Mouse (Mus musculus) lung, postnatal 14 days (tissue): Measurements from ENCODE around the gene 2900026A02Rik.
A peak's percentile ranks its signal among the peaks of the same experiment; 100 is the strongest.

Source experiments
- DNase-seq: peaks from one replicate; pipeline ENCODE4 v3.0.0; 2021

Gene 2900026A02Rik

DNA sequence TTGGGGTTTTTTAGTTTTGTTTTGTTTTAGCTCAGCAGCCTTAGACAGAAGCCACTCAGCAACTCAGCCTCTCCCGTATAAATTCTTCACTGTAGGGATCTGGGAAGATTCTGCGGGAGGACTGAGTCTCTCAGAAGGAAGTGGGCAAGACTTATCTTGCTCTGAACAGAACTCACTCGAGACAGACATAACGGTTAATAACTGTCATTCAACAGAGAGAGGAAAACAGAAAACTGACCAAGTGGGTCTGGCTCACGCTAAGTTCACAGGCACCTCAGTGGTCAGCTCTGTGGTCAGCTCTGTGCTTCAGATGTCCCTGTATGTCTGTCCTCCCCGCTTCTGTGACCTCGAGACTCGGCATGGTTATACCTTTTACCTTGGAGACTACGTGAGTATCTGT, 101.7 kb downstream of the 2900026A02Rik start:
- DNase-seq = no peak

- DNase-seq = no peak
Observed at GRCm38 (mm10) chr5:113118695-113119094, 102.3 kb downstream of the 2900026A02Rik start.

DNA sequence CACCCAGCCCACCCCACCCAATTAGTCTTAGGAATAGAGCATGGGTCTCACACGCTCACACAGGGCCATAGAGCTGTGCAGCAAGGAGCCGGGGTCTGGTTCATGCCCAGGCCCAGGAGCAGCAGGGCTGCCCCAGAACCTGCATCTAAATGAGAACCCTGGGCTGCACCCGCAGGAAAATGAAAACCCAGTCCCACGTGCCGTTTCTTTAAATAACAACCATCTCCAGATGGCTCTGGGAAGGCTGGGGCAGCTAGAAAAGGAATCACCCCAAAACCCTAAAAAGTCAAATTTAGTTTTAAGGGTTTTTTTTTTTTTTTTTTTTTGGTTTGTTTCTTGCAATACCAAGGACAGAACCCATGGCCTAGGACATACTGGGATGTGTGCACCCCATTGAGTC, 103.7 kb downstream of the 2900026A02Rik start:
- DNase-seq = no peak

- no peak for DNase-seq
Observed at GRCm38 (mm10) chr5:113115896-113116295, 105.1 kb downstream of the 2900026A02Rik start.

- DNase-seq = no peak
Observed at GRCm38 (mm10) chr5:113114264-113115225, 106.5 kb downstream of the 2900026A02Rik start.

- no peak for DNase-seq
Observed at GRCm38 (mm10) chr5:113113120-113113519, 107.9 kb downstream of the 2900026A02Rik start.

GRCm38 (mm10) chr5:113111336-113111735, 109.7 kb downstream of the 2900026A02Rik start:
- DNase-seq = no peak

GRCm38 (mm10) chr5:113110929-113111328, 110.1 kb downstream of the 2900026A02Rik start:
- DNase-seq = no peak

DNA sequence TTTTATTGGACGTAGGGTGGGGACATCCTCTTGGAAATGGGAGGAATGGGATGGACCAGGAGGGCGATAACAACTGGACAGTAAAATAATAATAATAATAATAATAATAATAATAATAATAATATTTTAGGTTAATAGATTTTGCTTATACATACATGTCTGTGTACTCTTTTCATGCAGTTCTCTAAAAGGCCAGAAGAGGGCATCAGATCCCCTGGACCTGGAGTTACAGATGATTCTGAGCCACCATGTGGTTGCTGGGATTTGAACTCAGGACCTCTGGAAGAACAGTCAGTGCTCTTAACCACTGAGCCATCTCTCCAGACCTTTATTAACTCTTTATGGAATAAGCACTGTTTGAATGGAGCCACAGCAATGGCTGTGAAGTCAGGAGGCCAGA, 111.4 kb downstream of the 2900026A02Rik start:
- peak; percentile 43 for DNase-seq

- DNase-seq = no peak
Observed at GRCm38 (mm10) chr5:113108165-113108764, 112.8 kb downstream of the 2900026A02Rik start.

- peak; percentile 55 for DNase-seq
Observed at GRCm38 (mm10) chr5:113107709-113108108, 113.3 kb downstream of the 2900026A02Rik start.

DNA sequence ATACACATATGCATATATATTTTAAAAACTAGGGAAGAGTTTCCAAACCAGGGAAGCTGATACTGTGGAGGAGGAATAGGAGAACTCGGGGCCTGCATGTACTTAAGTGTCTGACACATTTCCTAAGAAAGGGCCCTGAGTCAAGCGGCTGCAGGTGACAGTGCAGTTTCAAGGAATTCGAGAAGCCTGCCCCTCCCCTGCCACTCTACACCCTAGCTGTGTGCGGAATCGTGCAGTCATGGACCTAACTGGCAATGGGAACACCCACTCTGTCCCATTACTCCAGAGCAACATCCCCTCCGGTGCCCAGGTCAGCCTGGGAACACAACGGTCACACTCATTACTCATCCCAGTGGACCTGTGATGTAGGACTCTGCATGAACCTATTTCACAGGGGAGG, 114.4 kb downstream of the 2900026A02Rik start:
- DNase-seq = no peak

- no peak for DNase-seq
Observed at GRCm38 (mm10) chr5:113105481-113105880, 115.6 kb downstream of the 2900026A02Rik start.

DNA sequence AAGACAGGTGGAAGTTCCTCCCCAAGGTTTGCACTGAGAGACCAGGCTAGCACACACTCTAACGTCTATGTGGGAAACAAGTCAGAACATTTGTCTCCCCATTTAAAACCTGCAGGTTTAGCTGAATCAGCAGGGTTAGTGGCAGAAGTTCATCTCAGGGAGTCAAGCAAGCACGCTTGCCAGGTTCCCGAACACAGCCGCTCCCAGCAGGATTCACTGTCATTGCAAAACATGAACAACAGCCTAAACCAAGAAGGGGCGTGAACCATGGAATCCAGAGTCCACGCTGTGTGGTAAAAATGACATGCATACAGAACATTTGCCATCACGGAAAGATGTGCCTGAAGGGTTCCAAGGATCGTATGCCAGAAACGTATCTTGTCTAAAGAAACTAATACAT, 116.0 kb downstream of the 2900026A02Rik start:
- DNase-seq = no peak

DNA sequence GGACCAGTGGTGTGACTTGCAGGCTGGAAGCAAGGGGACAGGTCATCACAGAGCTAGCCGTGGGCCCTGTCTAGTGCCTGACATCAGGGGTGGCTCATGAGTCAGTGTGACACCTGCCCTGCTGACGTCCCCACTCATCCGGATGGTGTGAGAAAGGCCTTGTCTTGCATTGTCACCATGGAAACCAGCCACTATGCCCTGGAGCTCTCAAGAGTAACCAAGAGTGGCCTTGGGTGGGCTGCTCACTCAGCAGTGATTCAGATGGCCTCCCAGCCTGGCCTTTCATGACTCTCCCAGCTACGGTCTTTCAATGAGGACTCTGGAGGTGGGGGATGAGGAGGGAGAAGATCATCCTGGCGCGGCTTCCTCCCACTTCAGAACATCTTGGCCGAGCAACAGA, 118.6 kb downstream of the 2900026A02Rik start:
- DNase-seq = no peak

- no peak for DNase-seq
Observed at GRCm38 (mm10) chr5:113101457-113101856, 119.6 kb downstream of the 2900026A02Rik start.

DNA sequence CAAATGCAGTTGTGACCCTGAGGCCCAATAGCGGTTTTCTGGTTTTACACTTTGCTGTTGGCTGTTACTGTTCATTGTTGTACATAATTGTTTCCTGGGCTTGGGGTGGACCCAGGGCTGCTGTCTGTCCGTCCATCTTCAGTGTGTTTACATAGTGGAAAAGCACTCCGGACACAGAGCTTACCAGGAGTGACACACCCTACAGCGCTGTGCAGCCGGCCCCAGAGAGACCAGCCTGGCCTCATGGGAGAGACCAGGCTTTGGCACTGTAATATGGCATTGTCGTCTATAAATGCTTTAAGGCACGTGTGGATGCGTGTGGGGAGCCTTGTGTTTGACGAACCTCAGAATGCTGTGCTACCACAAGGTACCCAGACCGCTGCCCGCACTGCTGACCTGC, 120.6 kb downstream of the 2900026A02Rik start:
- peak; percentile 43 for DNase-seq

DNA sequence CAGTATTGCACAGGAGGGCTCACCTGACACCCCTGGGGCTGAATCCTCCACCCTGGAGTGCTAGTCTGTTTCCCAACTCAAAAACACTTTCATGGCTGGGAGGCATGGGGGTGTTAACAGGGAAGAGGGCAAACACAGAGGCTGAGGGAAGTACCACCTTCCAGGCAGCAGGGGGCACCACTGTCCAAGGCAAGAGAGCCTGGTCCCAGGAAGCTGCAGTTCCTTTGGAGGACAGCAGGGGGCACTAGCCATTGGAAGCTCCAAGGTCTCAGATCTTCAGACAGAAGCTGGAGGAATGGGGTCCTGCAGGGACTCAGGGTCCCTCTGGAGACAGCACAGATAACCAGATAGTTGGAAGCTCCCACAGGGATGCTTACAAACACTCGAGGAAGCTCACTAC, 121.5 kb downstream of the 2900026A02Rik start:
- peak; percentile 96 for DNase-seq

GRCm38 (mm10) chr5:113097551-113097950, 123.5 kb downstream of the 2900026A02Rik start:
- DNase-seq = no peak

- DNase-seq = no peak
Observed at GRCm38 (mm10) chr5:113095456-113095855, 125.6 kb downstream of the 2900026A02Rik start.

DNA sequence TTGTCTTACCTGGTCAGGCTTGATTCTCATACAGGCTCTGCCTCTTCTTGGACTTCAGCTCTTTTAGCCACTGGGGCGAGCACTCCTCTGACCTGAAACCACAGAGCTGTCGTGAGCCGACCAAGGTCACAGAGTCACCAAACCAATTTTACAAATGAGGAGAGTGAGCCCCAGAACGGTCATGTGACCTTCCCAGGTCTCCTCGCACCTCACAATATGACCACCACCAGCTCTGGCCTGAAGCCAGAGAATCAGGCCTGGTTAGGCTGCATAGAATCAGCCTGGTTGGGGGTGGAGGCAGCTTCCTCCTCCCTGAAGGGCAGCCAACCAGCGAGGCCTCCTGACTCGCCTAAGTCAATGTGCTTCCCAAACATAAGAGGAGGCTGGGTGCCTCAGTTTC, 128.6 kb downstream of the 2900026A02Rik start:
- no peak for DNase-seq

DNA sequence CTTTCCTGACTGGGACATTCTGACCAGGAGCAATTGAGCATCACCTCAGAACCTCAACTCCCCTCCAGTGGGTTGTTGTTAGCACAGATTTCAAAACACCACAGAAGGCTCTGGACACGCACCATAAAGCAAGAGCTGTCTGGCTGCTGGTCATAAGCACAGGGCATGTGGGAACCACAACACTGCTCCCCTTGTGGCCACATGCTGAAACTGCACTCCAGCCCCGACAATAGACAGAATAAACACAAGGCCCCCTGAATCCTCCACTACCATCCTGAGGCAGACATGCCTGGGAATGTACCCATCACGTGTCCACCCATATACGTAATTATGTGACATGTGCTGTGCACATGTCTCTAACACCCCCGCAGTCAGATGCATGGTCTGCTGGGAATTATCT, 129.9 kb downstream of the 2900026A02Rik start:
- DNase-seq = peak; percentile 52

GRCm38 (mm10) chr5:113090750-113091149, 130.3 kb downstream of the 2900026A02Rik start:
- DNase-seq = no peak

GRCm38 (mm10) chr5:113090077-113090690, 130.9 kb downstream of the 2900026A02Rik start:
- no peak for DNase-seq
